Mouse (Mus musculus): ENCODE data around the gene Dnm1.

Gene Dnm1

DNA sequence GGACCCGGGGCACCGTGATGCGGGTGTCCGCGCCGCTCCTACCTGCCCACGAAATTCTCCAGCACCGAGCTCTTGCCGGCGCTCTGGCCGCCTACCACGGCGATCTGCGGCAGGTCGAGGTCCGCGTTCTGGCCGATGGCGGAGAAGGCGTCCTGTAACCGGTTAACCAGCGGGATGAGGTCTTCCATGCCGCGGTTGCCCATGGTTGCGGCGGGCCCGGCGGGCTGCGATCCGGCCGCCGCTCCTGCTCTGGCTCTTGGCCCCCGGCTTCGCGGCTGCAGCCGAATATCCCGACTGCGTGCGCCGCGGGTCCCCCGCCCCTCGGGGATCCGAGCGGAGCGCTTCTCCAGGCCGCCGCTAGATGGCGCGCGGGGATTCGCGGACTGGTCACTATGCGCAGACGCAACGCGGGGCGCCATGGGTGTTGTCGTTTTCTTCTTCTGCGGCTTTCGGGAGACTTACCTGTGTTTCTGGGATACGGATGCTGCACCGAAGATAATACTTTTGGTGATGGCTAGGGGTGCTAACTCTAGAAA, at the start of gene Dnm1:
TSS of gene Dnm1 (minus strand) at position 332 of the 536 bp plus-strand sequence.
- DNase-seq (ENCODE audit: low spot score in 2 of 2) = peak; percentile 95 to 96

DNA sequence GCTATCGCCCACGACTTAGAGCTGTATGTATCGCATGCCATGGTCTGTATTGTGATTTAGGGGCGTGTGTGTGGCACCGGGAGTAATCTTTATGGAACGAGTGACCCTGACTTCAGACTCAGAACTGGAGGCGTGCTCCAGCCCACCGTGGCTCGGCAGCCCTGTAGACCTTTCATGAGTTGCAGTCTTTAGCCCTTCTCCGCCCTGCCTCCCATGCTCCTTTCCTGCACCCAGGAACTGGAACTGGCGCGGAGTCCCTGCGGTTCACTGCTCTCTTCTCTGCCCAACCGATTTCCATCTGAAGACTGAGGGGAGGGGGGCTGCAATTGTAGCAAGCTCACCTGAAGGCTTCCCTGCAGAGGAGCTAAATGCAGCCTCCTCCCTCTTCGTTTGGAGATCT, 43.6 kb upstream of the Dnm1 start:
- no peak for DNase-seq (ENCODE audit: low spot score in 2 of 2)

DNA sequence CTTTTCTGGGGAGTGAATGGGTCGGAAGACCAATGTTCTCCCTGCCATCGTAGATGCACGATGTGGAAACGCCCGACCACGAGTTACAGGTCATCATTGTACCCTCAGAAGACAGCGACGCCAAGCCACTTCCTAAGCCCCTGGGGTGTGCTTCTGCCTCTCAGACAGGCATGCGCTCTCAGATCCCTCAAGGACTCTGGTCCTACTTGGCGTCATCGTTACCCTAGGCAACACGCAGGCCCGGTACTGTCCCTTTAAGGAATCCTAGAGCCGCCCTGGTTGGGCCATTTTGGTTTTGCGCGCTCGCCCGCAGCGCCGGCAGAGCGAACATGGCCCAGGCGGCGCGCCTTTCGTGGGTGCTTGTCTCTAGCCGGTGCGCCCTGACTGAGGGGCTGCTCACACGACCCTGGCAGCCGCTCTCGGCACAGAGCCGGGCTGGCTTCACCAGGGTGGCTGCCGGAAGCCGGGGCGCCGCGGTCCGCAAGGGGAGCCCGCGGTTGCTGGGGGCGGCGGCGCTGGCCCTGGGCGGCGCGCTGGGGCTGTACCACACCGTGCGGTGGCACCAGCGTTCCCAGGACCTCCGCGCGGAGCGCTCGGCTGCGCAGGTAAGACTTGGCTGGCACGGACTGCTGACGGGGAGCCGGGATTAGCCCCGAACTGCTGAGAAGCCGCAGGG, 42.9 kb upstream of the Dnm1 start:
- peak; percentile 95 to 98 for DNase-seq (ENCODE audit: low spot score in 2 of 2)

DNA sequence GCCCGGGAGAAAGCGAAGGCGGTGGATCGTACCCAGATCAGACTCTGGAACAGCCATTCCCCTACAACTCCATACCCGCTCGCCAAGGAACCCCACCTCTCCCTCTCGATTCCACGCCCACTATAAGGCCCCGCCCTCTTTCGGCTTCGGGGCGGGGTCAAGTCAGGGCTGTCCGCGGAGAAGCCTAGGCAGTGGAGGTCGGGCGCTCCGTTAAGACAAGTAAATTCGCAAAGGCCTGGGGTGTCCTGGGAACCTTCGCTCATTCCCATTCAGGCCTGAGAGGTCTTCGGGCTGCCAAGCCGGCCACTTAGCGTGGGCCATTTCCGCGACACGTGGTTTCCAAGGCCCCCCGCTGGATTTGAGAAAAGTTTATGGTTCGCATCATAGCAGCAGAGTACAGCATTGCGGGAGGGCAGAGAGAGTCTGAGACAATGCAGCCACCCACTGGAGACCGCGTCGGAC, 42.4 kb upstream of the Dnm1 start, which contains the start of gene Ptges2:
TSS of gene Ptges2 (plus strand) at position 413 of the 462 bp plus-strand sequence.
- DNase-seq (ENCODE audit: low spot score in 2 of 2) = peak; percentile 89 to 92

DNA sequence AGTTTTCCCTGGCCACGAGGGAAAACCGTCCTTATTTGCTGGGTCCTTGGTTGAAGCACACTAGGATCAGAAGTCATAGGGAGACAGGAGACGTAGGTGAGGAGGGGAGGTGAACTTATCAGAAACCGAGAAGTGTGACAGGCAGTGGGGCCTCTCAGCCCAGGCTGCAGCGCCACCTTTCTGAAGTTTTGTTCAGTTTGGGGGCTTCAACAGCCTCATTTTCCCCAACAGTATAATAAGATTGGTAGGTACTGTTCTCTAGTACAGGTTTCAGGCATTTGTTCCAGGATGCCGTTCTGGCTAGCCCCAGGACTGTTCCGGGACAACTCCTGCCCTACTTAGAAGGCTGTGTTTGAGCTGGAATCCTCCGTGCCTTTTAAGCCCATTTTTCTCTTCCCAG, 41.8 kb upstream of the Dnm1 start:
- peak in 1 of 2 experiments; percentile 63 for DNase-seq (ENCODE audit: low spot score in 2 of 2)

DNA sequence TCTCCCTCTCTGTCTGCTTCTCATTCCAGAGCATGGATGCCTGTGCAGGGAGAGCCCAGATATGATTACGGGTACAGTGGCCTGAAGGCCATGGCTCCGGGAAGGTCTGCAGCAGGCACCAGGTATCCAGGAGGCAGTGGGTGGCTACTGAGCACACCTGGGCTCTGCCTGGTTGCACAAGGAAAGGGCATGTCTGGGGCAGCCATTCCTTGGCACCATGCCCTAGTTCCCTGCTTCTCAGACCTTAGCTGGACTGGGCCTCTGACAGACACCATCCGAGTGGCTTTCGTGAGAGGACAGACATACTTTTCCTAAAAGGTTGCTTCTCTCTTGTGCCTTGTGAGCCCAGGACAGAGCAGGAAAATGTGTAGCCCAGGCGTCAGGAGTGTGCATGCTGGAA, 38.9 kb upstream of the Dnm1 start:
- DNase-seq (ENCODE audit: low spot score in 2 of 2) = no peak

DNA sequence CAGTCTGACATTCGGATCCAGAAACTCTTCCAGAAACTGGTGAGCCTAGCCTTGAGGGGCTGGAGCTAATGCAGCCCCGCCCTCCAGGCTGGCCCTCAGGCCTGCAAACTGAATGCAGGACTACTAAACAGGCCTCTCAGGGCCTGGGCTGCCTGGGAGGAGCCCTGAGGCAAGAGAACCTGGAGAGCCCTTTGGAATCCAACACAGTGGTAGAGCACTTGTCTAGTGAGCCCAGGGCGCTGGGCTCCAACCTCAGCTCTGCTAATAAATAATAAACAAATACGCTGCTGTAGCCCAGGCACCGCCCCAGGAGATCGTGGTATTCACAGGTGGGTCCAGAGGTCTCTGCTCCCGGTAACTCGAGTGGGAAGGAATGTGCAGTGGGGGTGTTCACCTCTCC, 37.7 kb upstream of the Dnm1 start:
- DNase-seq (ENCODE audit: low spot score in 2 of 2) = no peak

DNA sequence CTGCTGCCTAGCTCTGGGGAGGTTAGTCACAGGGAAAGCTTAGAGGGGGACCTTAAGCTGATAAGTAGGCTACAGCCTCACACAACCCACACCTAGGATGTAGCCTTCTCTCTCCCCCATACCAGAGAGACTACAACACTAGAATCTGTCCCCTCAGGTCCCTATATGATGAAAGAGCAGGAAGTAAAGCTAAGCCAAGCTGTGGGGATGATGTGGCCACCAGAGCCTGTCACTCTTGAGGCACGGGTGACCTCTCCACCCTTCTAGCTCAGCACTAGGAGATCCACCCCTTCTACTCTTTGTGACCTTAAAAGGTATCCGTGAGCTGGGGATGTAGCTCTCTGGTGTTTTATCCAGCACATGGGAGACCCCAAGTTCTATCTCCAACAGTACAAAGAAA, 36.0 kb upstream of the Dnm1 start:
- no peak for DNase-seq (ENCODE audit: low spot score in 2 of 2)

DNA sequence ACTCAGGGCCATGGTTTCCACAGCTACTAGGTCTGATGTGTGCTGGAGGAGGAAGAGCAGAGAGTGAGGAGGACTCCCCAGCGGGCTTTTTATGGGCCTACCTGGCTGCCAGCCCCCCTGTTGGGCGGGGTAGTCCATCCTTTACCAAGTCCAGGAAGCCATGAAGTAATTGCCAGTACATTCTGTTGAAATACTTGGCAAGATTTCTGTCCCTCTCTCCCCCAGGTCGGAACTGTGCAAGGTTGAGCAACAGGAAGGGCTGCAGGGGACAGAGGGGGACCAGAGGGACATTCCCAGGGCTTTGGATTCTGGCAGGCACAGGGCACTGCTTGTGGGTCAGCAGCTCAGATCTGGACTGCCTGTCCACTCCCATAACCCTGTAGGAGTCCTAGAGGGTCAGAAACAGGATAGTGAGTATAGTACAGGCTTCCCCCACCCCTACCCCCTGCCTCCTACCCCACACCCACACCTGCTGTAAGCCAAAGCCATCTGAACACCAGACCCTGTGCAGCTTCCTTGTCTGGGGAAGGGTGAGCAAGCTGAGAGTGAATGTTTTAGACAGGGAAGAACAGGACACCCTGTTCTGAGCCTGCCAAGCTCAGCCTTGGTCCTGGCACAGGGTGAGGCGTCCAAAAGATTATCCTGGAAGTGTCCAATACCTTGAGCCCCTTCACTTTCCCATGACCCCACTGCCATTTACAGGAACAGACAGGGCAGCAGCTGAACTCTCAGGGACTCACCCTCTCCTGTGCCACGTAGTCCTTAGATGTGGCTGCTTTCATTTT, 34.8 kb upstream of the Dnm1 start, which contains the start of gene Lcn2:
TSS of gene Lcn2 (minus strand) at position 547 of the 785 bp plus-strand sequence.
- DNase-seq (ENCODE audit: low spot score in 2 of 2) = no peak

DNA sequence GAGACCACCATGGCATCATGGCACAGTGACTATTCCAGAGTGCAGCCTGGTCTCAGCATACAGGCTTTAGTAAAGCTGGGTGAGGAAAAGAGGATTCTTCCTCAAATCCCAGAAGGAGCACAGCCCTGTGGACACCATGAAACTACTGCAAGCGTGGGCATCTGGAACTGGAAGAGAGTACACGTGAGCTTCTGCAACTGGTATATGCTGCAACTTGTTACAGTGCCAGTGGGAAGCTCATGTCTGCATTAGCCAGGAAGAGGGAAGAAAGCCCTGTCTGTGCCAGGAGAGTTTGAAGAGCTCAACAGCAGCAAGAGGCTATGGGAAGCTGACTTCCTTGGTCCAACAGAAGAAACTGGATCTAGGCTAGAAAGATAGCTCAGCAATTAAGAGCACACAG, 29.6 kb upstream of the Dnm1 start:
- no peak for DNase-seq (ENCODE audit: low spot score in 2 of 2)

DNA sequence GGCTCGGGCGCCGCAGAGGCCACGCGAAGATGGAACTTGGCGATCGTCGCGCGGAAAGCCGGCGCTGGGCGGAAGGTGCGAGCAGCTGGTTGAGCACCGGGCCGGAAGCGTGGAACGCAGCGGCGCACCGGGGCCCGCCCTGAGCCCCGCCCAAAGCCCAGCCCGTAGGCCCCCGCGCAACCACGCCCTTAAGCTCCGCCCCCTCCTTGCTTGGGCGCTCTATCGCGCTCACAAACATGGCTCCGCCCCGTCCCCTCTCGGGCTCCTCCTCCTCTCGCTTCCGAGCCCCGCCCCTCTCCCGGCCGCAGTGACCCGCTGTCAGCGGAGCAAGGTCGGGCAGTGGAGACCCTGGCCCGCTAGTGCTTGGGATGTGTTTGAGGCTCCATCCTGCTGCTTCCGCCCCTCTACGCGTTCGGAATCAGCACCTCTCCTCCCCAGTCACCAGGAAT, 28.7 kb upstream of the Dnm1 start, which contains the start of gene 1110008P14Rik:
TSS of gene 1110008P14Rik (minus strand) at position 164 of the 449 bp plus-strand sequence.
- peak; percentile 94 for DNase-seq (ENCODE audit: low spot score in 2 of 2)

DNA sequence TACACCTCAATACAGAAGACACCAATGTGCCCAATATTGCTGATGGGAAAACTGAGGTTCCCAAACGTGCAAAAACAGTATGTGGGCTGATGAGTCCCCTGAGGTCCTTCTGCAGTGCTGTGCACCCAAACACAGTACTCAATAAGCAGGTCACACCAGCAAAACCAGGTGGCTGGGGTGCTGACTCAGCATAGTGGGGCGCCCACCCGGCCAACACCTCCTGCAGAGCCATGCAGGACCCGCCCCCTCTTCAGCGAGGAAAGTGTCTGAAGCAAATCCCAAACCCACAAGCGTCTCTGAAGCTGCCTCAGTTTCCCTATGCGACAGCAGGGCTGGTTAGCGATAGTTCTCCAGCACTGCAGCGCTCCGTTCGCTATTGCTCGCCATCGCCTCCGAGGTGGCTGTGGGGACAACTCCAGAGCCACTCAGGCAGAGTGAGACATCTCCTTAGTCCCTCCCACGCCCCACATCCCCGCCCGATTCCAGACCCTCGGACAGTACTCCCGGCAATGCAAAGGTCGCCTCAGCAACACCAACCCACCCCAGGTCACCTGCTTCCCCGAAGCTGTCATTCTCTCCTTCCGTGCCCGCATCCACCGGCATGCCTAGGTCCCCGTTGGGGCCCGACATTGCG, 28.1 kb upstream of the Dnm1 start:
- peak in 1 of 2 experiments; percentile 70 for DNase-seq (ENCODE audit: low spot score in 2 of 2)

DNA sequence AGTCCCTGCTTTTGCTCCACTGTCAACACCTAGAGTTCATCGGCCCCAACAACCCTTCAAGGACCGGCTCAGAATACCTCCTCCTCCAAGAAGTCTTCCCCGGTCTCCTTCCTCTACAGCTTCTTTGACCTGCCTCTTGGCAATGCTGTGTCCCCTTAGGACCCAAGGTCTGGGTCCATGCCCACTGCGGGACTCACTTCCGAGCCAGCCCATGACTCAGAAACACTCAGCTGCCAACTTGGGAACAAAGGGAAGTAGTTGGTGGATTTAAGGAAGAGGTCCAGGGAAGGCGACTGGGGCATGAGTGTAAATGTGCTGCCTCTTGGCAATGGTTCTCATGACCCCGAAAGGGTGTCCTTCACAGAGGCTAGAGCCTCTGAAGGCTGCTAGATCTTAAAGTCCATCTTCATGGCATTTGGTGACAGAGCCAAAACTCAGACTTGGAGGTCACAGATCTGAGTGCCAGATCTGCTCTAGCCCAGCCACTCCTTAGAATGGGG, 26.9 kb upstream of the Dnm1 start:
- DNase-seq (ENCODE audit: low spot score in 2 of 2) = no peak

DNA sequence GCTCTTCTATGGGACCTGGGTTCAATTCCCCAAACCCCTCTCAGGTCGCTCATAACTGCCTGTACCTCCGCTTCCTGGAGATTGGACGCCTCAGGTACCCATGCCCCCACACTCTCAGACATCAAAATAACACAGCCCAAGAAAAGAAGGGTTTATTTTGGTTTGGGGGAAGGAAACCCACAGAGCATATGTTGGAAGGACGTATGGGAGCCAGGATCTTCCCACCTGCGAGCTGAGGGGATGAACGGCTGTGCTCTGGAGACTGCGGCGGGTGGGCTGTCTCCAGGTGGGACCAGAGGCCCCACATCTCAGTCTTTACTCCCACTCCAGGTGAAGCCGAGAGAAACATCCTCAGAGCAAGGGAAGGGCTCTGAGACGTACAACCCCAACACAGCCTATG, 23.8 kb upstream of the Dnm1 start:
- no peak for DNase-seq (ENCODE audit: low spot score in 2 of 2)

DNA sequence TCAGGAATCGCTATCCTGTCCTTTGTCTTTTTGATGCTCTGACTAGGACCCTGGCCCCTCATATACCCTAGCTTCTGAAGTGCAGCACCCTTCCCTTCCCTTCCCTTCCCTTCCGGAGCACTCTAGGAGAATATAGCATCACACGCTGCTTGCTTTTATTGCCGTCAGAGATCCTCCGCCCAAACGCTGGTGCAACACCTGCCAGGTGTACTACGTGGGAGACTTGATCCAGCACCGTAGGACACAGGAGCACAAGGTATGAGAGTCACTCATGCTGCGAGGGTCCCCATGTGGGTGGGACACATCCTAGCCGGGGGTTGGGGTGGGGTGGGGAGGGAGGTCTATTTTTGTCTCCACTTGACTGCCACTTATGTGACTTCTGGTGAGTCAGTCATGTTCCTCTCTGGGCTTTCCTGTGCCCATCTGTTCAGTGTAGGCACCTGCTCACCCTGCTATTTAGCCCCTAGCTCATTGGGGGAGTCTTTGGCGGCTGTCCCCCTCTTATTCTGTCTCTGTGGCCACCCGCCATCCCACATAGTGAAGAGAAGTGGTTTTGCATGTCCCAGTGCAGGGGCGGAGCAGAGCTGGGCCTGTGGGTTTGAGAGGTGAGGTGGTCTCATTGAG, 22.3 kb upstream of the Dnm1 start:
- DNase-seq (ENCODE audit: low spot score in 2 of 2) = no peak

DNA sequence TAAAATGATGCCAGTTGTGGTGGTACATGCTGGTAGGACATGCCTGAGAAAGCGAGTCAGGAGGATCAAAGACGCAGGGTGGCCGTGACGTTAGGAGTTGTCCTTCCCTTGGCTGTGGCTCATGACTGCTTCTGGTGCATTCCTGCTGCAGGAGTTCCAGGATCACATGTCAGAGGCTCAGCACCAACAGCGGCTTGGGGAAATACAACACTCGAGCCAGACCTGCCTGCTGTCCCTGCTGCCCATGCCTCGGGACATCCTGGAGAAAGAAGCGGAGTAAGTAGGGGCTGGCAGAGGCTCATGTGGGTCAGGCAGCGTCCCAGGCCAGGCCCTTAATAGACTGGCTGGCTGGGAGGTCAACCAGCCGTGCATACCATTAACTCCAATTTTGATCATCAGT, 21.1 kb upstream of the Dnm1 start:
- DNase-seq (ENCODE audit: low spot score in 2 of 2) = no peak

DNA sequence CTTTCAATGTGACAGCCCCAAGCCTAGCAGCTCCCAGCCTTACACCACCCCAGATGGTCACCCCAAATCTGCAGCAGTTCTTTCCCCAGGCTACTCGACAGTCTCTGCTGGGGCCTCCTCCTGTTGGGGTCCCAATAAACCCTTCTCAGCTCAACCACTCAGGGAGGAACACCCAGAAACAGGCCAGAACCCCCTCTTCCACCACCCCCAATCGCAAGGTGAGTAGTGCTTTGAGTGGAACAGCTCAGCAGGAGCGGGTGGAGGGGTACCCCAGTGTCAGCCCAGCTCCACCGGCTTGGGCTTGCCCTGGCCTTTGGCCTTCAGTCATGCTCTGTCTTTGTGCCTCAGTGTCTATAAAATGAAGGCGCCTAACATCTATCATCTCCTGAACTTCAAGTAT, 14.2 kb upstream of the Dnm1 start:
- no peak for DNase-seq (ENCODE audit: low spot score in 2 of 2)

DNA sequence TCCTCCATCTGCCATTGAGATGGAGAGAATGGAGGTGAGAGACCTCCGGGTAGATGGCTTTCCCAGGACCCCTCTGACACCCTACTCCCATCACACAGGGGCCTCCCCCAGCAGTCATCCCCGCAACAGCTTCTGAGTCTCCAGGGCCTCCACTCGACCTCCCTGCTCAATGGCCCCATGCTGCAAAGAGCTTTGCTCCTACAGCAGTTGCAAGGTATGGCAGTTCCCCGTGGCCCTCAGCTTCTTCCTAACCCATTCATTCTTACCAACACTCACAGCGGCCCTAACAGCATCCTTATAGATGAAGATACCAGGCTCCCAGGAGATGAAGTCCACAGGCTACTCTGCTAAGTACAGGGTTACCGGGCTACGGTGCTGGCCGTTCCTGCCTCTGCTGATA, 11.0 kb upstream of the Dnm1 start:
- DNase-seq (ENCODE audit: low spot score in 2 of 2) = no peak

DNA sequence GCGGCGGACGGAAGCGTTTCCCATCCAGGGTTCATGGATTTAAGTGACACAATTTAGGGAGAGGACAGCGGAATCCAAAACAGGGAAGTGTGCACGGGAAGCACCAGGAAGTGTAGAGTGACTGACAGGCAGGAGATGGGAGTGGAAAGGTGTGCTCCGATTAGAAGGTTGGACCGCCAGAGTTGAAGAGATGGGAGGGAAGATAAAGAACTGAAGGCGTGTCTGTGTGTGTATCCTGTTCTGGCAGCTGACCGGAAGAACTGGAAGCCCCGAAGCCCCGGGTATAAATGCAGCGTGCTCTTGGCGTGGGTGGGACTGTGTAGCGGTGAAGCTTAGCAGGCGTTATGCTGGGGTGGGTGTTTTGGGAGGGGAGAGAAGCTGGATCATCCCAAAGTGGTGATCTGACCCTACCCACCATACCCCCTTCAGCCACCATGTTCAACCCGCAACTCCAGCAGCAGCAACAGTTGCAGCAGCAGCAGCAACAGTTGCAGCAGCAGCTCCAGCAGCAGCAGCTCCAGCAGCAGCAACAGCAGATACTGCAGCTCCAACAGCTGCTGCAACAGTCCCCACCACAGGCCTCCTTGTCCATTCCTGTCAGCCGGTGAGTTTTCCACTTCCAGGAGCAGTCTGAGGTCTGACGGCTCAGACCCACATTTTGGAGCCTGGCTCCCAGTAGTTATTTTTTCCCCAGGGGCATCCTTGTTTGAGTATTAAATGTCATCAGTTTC, 10.4 kb upstream of the Dnm1 start:
- DNase-seq (ENCODE audit: low spot score in 2 of 2) = no peak

DNA sequence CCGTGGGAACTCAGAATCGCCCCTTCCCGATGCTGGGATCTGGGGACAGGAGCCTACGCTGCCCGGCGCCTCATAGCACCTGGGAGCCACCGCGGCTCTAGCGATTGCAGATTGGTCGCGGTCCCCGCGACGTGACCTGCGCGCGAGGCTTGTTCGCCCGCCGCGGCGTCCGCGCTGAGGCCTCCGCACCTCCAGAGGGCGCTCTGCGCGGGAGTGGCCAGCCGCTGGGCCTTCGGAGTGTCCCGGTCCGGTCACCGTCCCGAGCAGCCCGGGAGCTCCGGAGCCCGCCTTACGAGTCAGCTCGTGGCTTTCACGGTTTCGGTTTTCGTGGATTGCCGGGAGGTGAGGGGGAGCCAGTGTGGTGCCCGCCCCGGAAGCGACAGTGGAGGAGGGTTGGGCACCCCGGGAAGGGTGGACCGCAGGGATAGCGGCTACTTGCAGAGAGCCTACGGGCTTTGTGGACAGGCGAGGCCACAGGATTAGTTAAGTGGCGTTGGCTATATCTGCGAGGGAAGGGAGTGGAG, 9.7 kb upstream of the Dnm1 start:
- DNase-seq (ENCODE audit: low spot score in 2 of 2) = peak; percentile 92 to 93
